Mouse (Mus musculus) left cerebral cortex, postnatal 10 days (tissue): ENCODE results near the gene Rbms1. TPM values are rescaled to one million over a fixed set of nuclear protein-coding genes. Genes with fewer than 3 reads are reported as not detected.

Experiments
- DNase-seq, 2 experiments: peaks; one replicate each; pipeline ENCODE4 v3.0.0; 2021 to 2022; ENCODE audit warnings: low spot score in 2 of 2, mixed read lengths in 1 of 2; ENCODE audit errors: extremely low spot score in 1 of 2
- intact Hi-C: fragments of 180-260 bp; cut with DNase I; formaldehyde crosslinking; loops from one replicate; pipeline ENCODE4 v1.15.1; 2025
- total RNA-seq, 2 experiments: library from RNA; stranded (reverse); gene quantifications; 2 replicates each; pipeline ENCODE4 v1.2.3; 2021

Gene Rbms1
- total RNA-seq, 2 experiments from 2014 or later = 24.9 to 30.4 TPM

DNA sequence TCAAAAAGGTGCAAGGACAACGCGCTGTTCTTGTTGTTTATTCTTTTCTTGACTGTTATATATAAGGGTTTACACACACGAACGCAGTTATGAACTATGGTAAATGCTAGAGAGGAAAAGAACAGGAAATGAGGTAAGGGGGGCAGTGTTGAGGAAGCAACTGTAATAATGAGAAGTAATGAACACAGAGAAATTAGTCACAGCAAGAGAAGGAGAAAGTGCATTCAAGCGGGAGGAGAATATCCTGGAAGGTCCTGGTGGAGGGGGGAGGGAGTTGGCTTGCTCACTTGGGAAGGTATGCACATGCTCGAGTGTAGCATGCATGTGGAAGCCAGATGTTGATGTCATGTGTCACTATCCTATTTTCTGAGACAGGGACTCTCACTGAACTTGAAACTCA lies 39.9 kb downstream of the Rbms1 start:
- intact Hi-C loops = no loop called here
- DNase-seq = no peak

GRCm38 (mm10) chr2:60922351-60922750 lies 40.6 kb downstream of the Rbms1 start:
- peak in 1 of 2 experiments; percentile 45 for DNase-seq
- intact Hi-C loops = no loop called here

GRCm38 (mm10) chr2:60920076-60920475 lies 42.9 kb downstream of the Rbms1 start:
- intact Hi-C loops = no loop called here

DNA sequence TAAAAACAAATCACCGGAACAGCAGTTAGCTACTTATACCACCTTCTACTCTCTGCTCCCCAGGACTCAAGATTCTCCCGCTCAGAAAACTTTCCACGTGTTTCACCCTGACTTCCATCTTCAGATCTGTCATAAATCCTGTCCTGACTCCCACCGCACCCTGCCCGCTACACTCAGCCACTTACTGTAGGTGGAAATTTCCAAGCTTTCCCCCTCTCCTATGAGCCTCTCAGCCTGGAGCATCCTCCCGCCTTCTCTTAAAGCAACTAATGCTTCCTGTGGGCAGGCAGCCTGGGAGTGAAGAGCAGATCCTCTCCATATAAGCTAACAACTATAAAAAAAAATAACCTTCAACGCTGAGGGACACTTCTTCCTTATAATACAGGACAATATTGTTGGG lies 44.6 kb downstream of the Rbms1 start:
- intact Hi-C loops = no loop called here
- no peak for DNase-seq

More at GRCm38 (mm10) chr2:60920076-60920475, 42.9 kb downstream of the Rbms1 start:
- DNase-seq = no peak

- intact Hi-C loops = no loop called here
- no peak for DNase-seq
Observed at GRCm38 (mm10) chr2:60914524-60915280, 48.3 kb downstream of the Rbms1 start.

- intact Hi-C loops = no loop called here
- no peak for DNase-seq
Observed at GRCm38 (mm10) chr2:60913281-60913680, 49.7 kb downstream of the Rbms1 start.

GRCm38 (mm10) chr2:60911716-60912115 lies 51.3 kb downstream of the Rbms1 start:
- intact Hi-C loops = no loop called here
- no peak for DNase-seq

- intact Hi-C loops = no loop called here
- peak in 1 of 2 experiments; percentile 43 for DNase-seq
Observed at GRCm38 (mm10) chr2:60910820-60911219, 52.2 kb downstream of the Rbms1 start.

GRCm38 (mm10) chr2:60908551-60908950 lies 54.4 kb downstream of the Rbms1 start:
- DNase-seq = no peak
- intact Hi-C loops = loop anchor here (5.0 to 10.0 kb wide), 2 partner anchors 494 to 546 kb away; no protein-coding TSS in a partner anchor

DNA sequence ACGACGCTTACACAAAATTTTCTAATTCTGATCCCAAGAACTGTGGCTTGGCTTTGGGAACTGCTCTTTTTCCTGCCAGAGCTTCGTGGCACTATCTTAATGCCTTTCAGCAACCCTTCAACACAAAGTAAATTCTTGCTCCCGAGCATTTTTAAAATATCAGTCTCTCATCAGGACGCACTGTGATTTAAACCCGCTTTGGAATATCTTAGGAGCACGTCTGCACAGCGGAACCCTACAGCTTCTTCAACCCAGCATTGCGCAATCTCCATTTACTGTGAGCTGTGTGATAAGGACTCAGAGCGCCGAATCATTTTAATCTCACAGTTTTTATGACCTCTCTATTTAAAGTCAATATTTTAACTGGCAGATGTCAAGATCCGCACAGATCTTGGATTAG lies 54.9 kb downstream of the Rbms1 start:
- DNase-seq = no peak
- intact Hi-C loops = loop anchor here (5.0 to 10.0 kb wide), 2 partner anchors 494 to 547 kb away; no protein-coding TSS in a partner anchor

GRCm38 (mm10) chr2:60905283-60905682 lies 57.7 kb downstream of the Rbms1 start:
- intact Hi-C loops = loop anchor here (5.0 to 10.0 kb wide), 2 partner anchors 497 to 550 kb away; no protein-coding TSS in a partner anchor

GRCm38 (mm10) chr2:60904141-60904540 lies 58.9 kb downstream of the Rbms1 start:
- no peak for DNase-seq
- intact Hi-C loops = loop anchor here (10.0 kb wide), 1 partner anchor 551 kb away; no protein-coding TSS in a partner anchor

More at GRCm38 (mm10) chr2:60905283-60905682, 57.7 kb downstream of the Rbms1 start:
- DNase-seq = no peak

- peak in 1 of 2 experiments; percentile 38 for DNase-seq
- intact Hi-C loops = loop anchor here (10.0 kb wide), 1 partner anchor 551 kb away; no protein-coding TSS in a partner anchor
Observed at GRCm38 (mm10) chr2:60903535-60903934, 59.5 kb downstream of the Rbms1 start.

DNA sequence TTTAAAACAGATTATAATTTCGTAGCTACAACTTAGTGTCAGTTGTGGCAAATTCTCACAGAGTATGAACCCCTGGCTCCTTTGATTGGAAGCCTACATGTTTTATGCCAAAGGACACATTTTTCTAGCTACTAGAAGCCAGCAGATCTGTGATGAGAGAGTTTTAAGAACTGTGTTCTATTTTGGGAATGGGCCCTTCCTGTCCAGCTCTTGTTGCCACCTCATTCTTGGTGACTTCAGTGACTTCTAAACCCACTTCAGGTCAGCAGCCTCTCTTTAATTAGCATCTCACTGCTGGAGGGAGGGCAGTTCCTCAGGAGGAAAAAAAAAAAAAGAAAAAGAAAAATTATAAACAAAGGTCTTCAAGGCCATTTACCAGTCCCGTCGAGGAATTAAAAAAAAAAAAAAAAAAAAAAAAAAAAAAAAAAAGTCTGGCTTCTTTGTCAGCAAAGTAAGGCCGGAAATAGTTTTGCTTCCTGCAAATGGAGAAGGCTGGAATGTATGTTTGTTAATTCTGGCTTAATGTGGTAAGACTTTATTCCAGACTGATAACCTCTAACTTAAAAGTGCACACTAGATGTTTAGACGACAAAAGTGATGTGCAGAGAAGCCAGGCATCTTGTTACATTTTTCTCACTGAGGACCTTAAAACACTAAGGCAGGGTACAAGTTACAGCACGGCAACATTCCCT lies 60.4 kb downstream of the Rbms1 start:
- DNase-seq = no peak
- intact Hi-C loops = loop anchor here (10.0 kb wide), 1 partner anchor 552 kb away; no protein-coding TSS in a partner anchor

DNA sequence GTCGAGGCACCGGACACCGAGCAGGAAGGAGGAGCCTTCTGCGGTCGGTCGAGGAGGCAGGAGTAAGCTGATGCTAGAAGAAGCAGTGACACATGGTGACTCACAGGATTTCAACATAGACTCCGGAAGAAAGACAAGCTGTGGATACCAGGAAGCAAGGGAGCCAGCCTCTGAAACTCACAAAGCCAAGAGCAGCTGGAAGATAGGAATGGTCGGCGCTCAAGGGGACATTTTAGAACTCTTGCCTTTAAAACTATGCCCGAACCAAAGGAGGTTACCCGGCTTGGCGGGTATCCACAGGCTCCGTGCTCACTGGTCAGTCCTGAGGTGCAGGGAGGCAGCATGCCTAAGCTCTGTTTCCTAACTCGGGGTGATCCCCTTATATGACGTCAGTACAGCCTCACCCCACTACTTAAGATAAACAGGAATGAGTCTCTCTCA lies 61.5 kb downstream of the Rbms1 start:
- DNase-seq = peak in 1 of 2 experiments; percentile 59
- intact Hi-C loops = loop anchor here (10.0 kb wide), 1 partner anchor 553 kb away; no protein-coding TSS in a partner anchor

- DNase-seq = no peak
- intact Hi-C loops = loop anchor here (10.0 kb wide), 1 partner anchor 554 kb away; no protein-coding TSS in a partner anchor
Observed at GRCm38 (mm10) chr2:60901013-60901412, 62.0 kb downstream of the Rbms1 start.

GRCm38 (mm10) chr2:60893042-60893441 lies 70.0 kb downstream of the Rbms1 start:
- intact Hi-C loops = no loop called here

GRCm38 (mm10) chr2:60883931-60884330 lies 79.1 kb downstream of the Rbms1 start:
- intact Hi-C loops = no loop called here
- no peak for DNase-seq

More at GRCm38 (mm10) chr2:60893042-60893441, 70.0 kb downstream of the Rbms1 start:
- no peak for DNase-seq

DNA sequence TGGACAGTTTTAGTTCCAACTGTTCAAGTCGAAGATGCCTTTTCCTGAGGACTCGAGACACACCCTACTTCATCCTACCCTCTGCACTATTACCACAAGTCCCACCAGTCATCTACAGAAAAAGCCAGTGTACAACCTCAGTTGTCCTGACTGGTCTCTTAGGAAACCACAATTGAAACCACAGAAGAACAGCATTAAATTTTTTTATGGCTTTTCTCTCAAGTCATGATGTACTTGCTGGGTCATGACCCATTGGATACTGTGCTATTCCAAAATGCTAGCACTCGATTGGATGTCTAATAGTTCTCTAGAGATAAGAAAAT lies 80.0 kb downstream of the Rbms1 start:
- intact Hi-C loops = no loop called here
- no peak for DNase-seq
